Mouse (Mus musculus): ENCODE measurements around the gene Fam167b. TPM values are rescaled to one million over a fixed set of nuclear protein-coding genes. Genes with fewer than 3 reads are reported as not detected.
"Not testable (repeated sequence)": the region's sequence is repeated elsewhere in the genome, so short reads cannot be mapped to it uniquely, and the experiment has no call there.

Gene Fam167b
- polyA plus RNA-seq, 1 experiment from 2014 or later, result 2.9 TPM

- no peak overlapping the region for H3K27ac ChIP-seq (ENCODE audit: low read length)
- ATAC-seq (ENCODE audit: insufficient number of reproducible peaks, insufficient read depth, low FRiP score, low read depth), result no peak
- peaks cover 13% of the 10 kb centered on the region for H3K4me1 ChIP-seq (ENCODE audit: control insufficient read depth, insufficient read depth, low read length)
- H3K4me3 ChIP-seq (ENCODE audit: low read depth, low read length), result no peak overlapping the region
- no peaks in the 10 kb centered on the region for H3K9me3 ChIP-seq (ENCODE audit: control insufficient read depth, low read depth, low read length)
- no peaks in the 10 kb centered on the region for H3K36me3 ChIP-seq (ENCODE audit: control insufficient read depth, insufficient read depth, low read length)
- no peak overlapping the region for H3K9ac ChIP-seq (replicated peaks; ENCODE audit: low read depth, low read length)
- no peaks in the 10 kb centered on the region for H3K27me3 ChIP-seq (ENCODE audit: control insufficient read depth, insufficient read depth, low read length)
- 76% methylated on average over 5 of the region's 5 CpGs for WGBS
- no peak overlapping the region for H3K4me2 ChIP-seq (replicated peaks; ENCODE audit: low read depth, low read length)
Measured at GRCm38 (mm10) chr4:129561184-129561583, 17.2 kb downstream of the Fam167b start.

GRCm38 (mm10) chr4:129558321-129558955, 19.9 kb downstream of the Fam167b start:
- no peaks in the 10 kb centered on the region for H3K27me3 ChIP-seq (ENCODE audit: control insufficient read depth, insufficient read depth, low read length)
- peaks cover 11% of the 10 kb centered on the region for H3K4me1 ChIP-seq (ENCODE audit: control insufficient read depth, insufficient read depth, low read length)
- H3K4me3 ChIP-seq (ENCODE audit: low read depth, low read length), result no peak overlapping the region
- 88% methylated on average over 12 of the region's 12 CpGs for WGBS
- no peaks in the 10 kb centered on the region for H3K9me3 ChIP-seq (ENCODE audit: control insufficient read depth, low read depth, low read length)
- no peak overlapping the region for H3K9ac ChIP-seq (replicated peaks; ENCODE audit: low read depth, low read length)
- ATAC-seq (ENCODE audit: insufficient number of reproducible peaks, insufficient read depth, low FRiP score, low read depth), result no peak
- no peaks in the 10 kb centered on the region for H3K36me3 ChIP-seq (ENCODE audit: control insufficient read depth, insufficient read depth, low read length)
- H3K27ac ChIP-seq (ENCODE audit: low read length), result no peak overlapping the region
- H3K4me2 ChIP-seq (replicated peaks; ENCODE audit: low read depth, low read length), result no peak overlapping the region

GRCm38 (mm10) chr4:129557256-129557808, 21.0 kb downstream of the Fam167b start:
- 0 out of 2 replicates have a peak, but pooled peaks cover 9% of the 10 kb centered on the region for H3K4me1 ChIP-seq (ENCODE audit: control insufficient read depth, insufficient read depth, low read length)
- peak overlapping the region; percentile 52; the same call in 1 of the 2 replicates for H3K4me3 ChIP-seq (ENCODE audit: low read depth, low read length)
- no peaks in the 10 kb centered on the region for H3K36me3 ChIP-seq (ENCODE audit: control insufficient read depth, insufficient read depth, low read length)
- ATAC-seq (ENCODE audit: insufficient number of reproducible peaks, insufficient read depth, low FRiP score, low read depth), result 0 out of 2 replicates have a peak, but pooled peaks have one; percentile 24
- peak overlapping the region; percentile 87 for H3K4me2 ChIP-seq (replicated peaks; ENCODE audit: low read depth, low read length)
- H3K9me3 ChIP-seq (ENCODE audit: control insufficient read depth, low read depth, low read length), result no peaks in the 10 kb centered on the region
- peak overlapping the region; percentile 33; the same call in 1 of the 2 replicates for H3K27ac ChIP-seq (ENCODE audit: low read length)
- H3K9ac ChIP-seq (replicated peaks; ENCODE audit: low read depth, low read length), result no peak overlapping the region
- WGBS, result 60% methylated on average over 9 of the region's 9 CpGs
- no peaks in the 10 kb centered on the region for H3K27me3 ChIP-seq (ENCODE audit: control insufficient read depth, insufficient read depth, low read length)

GRCm38 (mm10) chr4:129556532-129557223, 21.7 kb downstream of the Fam167b start:
- peak overlapping the region; percentile 33; the same call in 1 of the 2 replicates for H3K27ac ChIP-seq (ENCODE audit: low read length)
- H3K27me3 ChIP-seq (ENCODE audit: control insufficient read depth, insufficient read depth, low read length), result no peaks in the 10 kb centered on the region
- H3K36me3 ChIP-seq (ENCODE audit: control insufficient read depth, insufficient read depth, low read length), result no peaks in the 10 kb centered on the region
- H3K9me3 ChIP-seq (ENCODE audit: control insufficient read depth, low read depth, low read length), result no peaks in the 10 kb centered on the region
- 8% methylated on average over 33 of the region's 33 CpGs for WGBS
- peak overlapping the region; percentile 52 for H3K4me3 ChIP-seq (ENCODE audit: low read depth, low read length)
- H3K4me1 ChIP-seq (ENCODE audit: control insufficient read depth, insufficient read depth, low read length), result 0 out of 2 replicates have a peak, but pooled peaks cover 9% of the 10 kb centered on the region
- ATAC-seq (ENCODE audit: insufficient number of reproducible peaks, insufficient read depth, low FRiP score, low read depth), result peak; percentile 85
- peak overlapping the region; percentile 87 for H3K4me2 ChIP-seq (replicated peaks; ENCODE audit: low read depth, low read length)
- peak overlapping the region; percentile 45; the same call in 1 of the 2 replicates for H3K9ac ChIP-seq (replicated peaks; ENCODE audit: low read depth, low read length)

GRCm38 (mm10) chr4:129555862-129556531, 22.4 kb downstream of the Fam167b start:
- Histone ChIP-seq H3K4me1 (ENCODE audit: control insufficient read depth, insufficient read depth, low read length) (0 out of 2 replicates have a peak, but pooled peaks cover 9% of the 10 kb centered on the region), H3K36me3 (ENCODE audit: control insufficient read depth, insufficient read depth, low read length) (no peaks in the 10 kb centered on the region), H3K4me3 (ENCODE audit: low read depth, low read length) (peak overlapping the region; percentile 52), H3K4me2 (replicated peaks; ENCODE audit: low read depth, low read length) (peak overlapping the region; percentile 87), H3K27ac (ENCODE audit: low read length) (peak overlapping the region; percentile 52; the same call in 1 of the 2 replicates), H3K9me3 (ENCODE audit: control insufficient read depth, low read depth, low read length) (no peaks in the 10 kb centered on the region), H3K9ac (replicated peaks; ENCODE audit: low read depth, low read length) (peak overlapping the region; percentile 45), H3K27me3 (ENCODE audit: control insufficient read depth, insufficient read depth, low read length) (no peaks in the 10 kb centered on the region)
- ATAC-seq (ENCODE audit: insufficient number of reproducible peaks, insufficient read depth, low FRiP score, low read depth), result peak; percentile 43; the same call in 1 of the 2 replicates
- WGBS, result 2% methylated on average over 24 of the region's 24 CpGs

- peak; percentile 2; the same call in 1 of the 2 replicates for ATAC-seq (ENCODE audit: insufficient number of reproducible peaks, insufficient read depth, low FRiP score, low read depth)
- H3K4me3 ChIP-seq (ENCODE audit: low read depth, low read length), result peak overlapping the region; percentile 52
- H3K4me1 ChIP-seq (ENCODE audit: control insufficient read depth, insufficient read depth, low read length), result 0 out of 2 replicates have a peak, but pooled peaks cover 9% of the 10 kb centered on the region
- H3K27ac ChIP-seq (ENCODE audit: low read length), result peak overlapping the region; percentile 52; the same call in 1 of the 2 replicates
- H3K9me3 ChIP-seq (ENCODE audit: control insufficient read depth, low read depth, low read length), result no peaks in the 10 kb centered on the region
- 4% methylated on average over 16 of the region's 16 CpGs for WGBS
- no peaks in the 10 kb centered on the region for H3K36me3 ChIP-seq (ENCODE audit: control insufficient read depth, insufficient read depth, low read length)
- peak overlapping the region; percentile 45; the same call in 1 of the 2 replicates for H3K9ac ChIP-seq (replicated peaks; ENCODE audit: low read depth, low read length)
- H3K27me3 ChIP-seq (ENCODE audit: control insufficient read depth, insufficient read depth, low read length), result no peaks in the 10 kb centered on the region
- H3K4me2 ChIP-seq (replicated peaks; ENCODE audit: low read depth, low read length), result peak overlapping the region; percentile 87
Measured at GRCm38 (mm10) chr4:129555421-129555861, 22.9 kb downstream of the Fam167b start.

- H3K4me2 ChIP-seq (replicated peaks; ENCODE audit: low read depth, low read length); H3K4me3 ChIP-seq (ENCODE audit: low read depth, low read length); H3K4me1 ChIP-seq (ENCODE audit: control insufficient read depth, insufficient read depth, low read length); H3K9ac ChIP-seq (replicated peaks; ENCODE audit: low read depth, low read length); H3K9me3 ChIP-seq (ENCODE audit: control insufficient read depth, low read depth, low read length); ATAC-seq (ENCODE audit: insufficient number of reproducible peaks, insufficient read depth, low FRiP score, low read depth); H3K36me3 ChIP-seq (ENCODE audit: control insufficient read depth, insufficient read depth, low read length); H3K27me3 ChIP-seq (ENCODE audit: control insufficient read depth, insufficient read depth, low read length); H3K27ac ChIP-seq (ENCODE audit: low read length): not testable (repeated sequence)
- 88% methylated on average over 5 of the region's 6 CpGs for WGBS
Measured at GRCm38 (mm10) chr4:129554512-129554911, 23.8 kb downstream of the Fam167b start.

- Histone ChIP-seq H3K9ac (replicated peaks; ENCODE audit: low read depth, low read length) (no peak overlapping the region), H3K36me3 (ENCODE audit: control insufficient read depth, insufficient read depth, low read length) (no peaks in the 10 kb centered on the region), H3K4me2 (replicated peaks; ENCODE audit: low read depth, low read length) (no peak overlapping the region), H3K27ac (ENCODE audit: low read length) (no peak overlapping the region), H3K4me3 (ENCODE audit: low read depth, low read length) (no peak overlapping the region), H3K27me3 (ENCODE audit: control insufficient read depth, insufficient read depth, low read length) (no peaks in the 10 kb centered on the region), H3K4me1 (ENCODE audit: control insufficient read depth, insufficient read depth, low read length) (no peaks in the 10 kb centered on the region), H3K9me3 (ENCODE audit: control insufficient read depth, low read depth, low read length) (no peaks in the 10 kb centered on the region)
- WGBS, result 45% methylated on average over 1 of the region's 1 CpGs
- ATAC-seq (ENCODE audit: insufficient number of reproducible peaks, insufficient read depth, low FRiP score, low read depth), result no peak
Measured at GRCm38 (mm10) chr4:129550295-129550694, 28.1 kb downstream of the Fam167b start.
